Mouse (Mus musculus) cortical plate, adult 2 months (tissue): ENCODE data around the gene Tmem91.

Experiments
- CTCF ChIP-seq: fragments of 200-500 bp; IDR thresholded peaks from 2 replicates; pipeline ENCODE4 v1.5.1; 2011; ENCODE audit warnings: mild to moderate bottlenecking, control low read depth, low read length; ENCODE audit not compliant: insufficient read depth; ENCODE audit errors: extremely low read depth
- POLR2A ChIP-seq: fragments of 200-500 bp; IDR thresholded peaks from 2 replicates; pipeline ENCODE4 v1.6.1; 2011; ENCODE audit warnings: mild to moderate bottlenecking, low read length, control low read depth; ENCODE audit not compliant: insufficient read depth; ENCODE audit errors: extremely low read depth

- TF ChIP-seq POLR2A (no peak), CTCF (no peak)
Observed at GRCm38 (mm10) chr7:25620101-25620500, 54.9 kb downstream of the Tmem91 start.
